Mouse (Mus musculus) bone marrow macrophage, adult 2 months (primary cell): Measurements from ENCODE around the gene Calhm3.

Experiments used
- CTCF ChIP-seq: IDR thresholded peaks from 2 replicates; pipeline ENCODE4 v1.5.1; 2012; ENCODE audit warnings: low read depth, mild to moderate bottlenecking, low read length, moderate library complexity
- POLR2A ChIP-seq: IDR thresholded peaks from 2 replicates; pipeline ENCODE4 v1.6.1; 2012; ENCODE audit warnings: mild to moderate bottlenecking, low read depth, low read length, borderline replicate concordance

DNA sequence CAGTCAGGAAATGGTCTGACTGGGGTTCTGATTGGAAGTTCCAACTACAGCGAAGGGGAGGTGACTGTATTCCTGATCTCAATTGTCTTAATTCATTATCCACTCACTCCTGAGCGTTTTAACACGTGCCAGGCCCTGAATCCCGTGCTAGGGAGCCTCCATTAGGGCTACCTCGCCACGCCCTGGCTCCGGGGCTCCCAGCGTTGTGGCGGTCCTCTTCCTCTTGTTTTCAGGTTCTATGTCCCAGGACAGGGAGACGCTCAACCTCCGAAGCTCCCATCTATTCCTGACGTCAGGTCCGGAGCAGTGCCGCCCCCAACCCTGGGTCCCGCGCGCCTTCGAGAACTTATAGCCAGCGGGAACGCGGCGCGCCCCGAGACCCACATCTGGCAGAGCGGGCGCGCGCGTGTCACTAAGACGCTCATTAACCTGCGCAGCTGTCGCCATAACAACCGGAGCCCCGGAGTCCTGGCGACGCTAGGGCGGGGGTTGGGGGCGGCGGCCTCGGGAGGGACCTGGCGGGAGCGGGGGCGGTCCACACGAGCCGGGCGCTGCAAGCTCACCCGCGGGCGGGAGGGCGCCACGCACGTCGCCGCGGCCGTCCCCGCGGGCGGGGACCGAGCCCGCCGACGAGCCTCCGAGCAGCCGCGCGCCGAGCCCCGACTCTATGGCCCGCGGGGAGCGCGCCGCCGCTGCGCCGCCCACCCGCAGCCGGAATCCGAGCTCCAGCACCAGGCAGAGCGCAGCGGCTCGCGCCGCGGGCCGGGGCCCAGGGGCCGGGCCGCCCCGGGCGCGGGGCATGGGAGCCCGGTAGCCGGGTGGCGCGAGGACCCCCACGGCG, 21.1 kb upstream of the Calhm3 start, which contains the start of gene Neurl1a:
- TF ChIP-seq POLR2A (no peak), CTCF (no peak)
